Mouse (Mus musculus) midbrain, embryonic 12.5 days (tissue): ENCODE data around the gene Trappc1. TPM values are rescaled to one million over a fixed set of nuclear protein-coding genes. Genes with fewer than 3 reads are reported as not detected.
A peak's percentile ranks its signal among the peaks of the same experiment; 100 is the strongest.

Experiments
- ATAC-seq: fragments of 200-750 bp; cut with Nextera tagmentation; 2 replicates; pipeline ENCODE4 v1.8.0; 2017; ENCODE audit warnings: low read depth, moderate TSS enrichment, moderate library complexity; ENCODE audit not compliant: low FRiP score
- H3K27ac ChIP-seq: fragments of 300-500 bp; sonication (generic); replicated peaks from 2 replicates; pipeline ENCODE4 v1.5.1; 2016; ENCODE audit warnings: mild to moderate bottlenecking
- H3K27me3 ChIP-seq: fragments of 300-500 bp; sonication (generic); 2 replicates; pipeline ENCODE4 v1.6.1; 2016; ENCODE audit warnings: mild to moderate bottlenecking
- H3K36me3 ChIP-seq: fragments of 300-500 bp; sonication (generic); 2 replicates; pipeline ENCODE4 v1.6.1; 2016
- H3K4me1 ChIP-seq: fragments of 300-500 bp; sonication (generic); 2 replicates; pipeline ENCODE4 v1.6.1; 2016
- H3K4me2 ChIP-seq: fragments of 300-500 bp; sonication (generic); replicated peaks from 2 replicates; pipeline ENCODE4 v1.6.1; 2016; ENCODE audit warnings: mild to moderate bottlenecking, moderate library complexity
- H3K4me3 ChIP-seq: fragments of 300-500 bp; sonication (generic); 2 replicates; pipeline ENCODE4 v1.5.1; 2016; ENCODE audit warnings: mild to moderate bottlenecking
- H3K9ac ChIP-seq: fragments of 300-500 bp; sonication (generic); replicated peaks from 2 replicates; pipeline ENCODE4 v1.6.1; 2016; ENCODE audit warnings: mild to moderate bottlenecking, moderate library complexity
- H3K9me3 ChIP-seq: fragments of 300-500 bp; sonication (generic); 2 replicates; pipeline ENCODE4 v1.6.1; 2016; ENCODE audit warnings: mild to moderate bottlenecking
- WGBS: fragments of 180-500 bp; shearing (Covaris S2); methylation state at CpG from one replicate; pipeline ENCODE4 v1.1.7; 2016; 5-methylcytosine and 5-hydroxymethylcytosine counted together
- polyA plus RNA-seq: library from polyadenylated mRNA; unstranded; fragments of >200 nt; fragmentation: Nextera tagmentation; extraction: Ambion mirVana; gene quantifications from 2 replicates; pipeline ENCODE4 v1.2.1, GENCODE M21; 2016

Trappc1 gene
- polyA plus RNA-seq: 186 and 187 TPM in 2 replicates

DNA sequence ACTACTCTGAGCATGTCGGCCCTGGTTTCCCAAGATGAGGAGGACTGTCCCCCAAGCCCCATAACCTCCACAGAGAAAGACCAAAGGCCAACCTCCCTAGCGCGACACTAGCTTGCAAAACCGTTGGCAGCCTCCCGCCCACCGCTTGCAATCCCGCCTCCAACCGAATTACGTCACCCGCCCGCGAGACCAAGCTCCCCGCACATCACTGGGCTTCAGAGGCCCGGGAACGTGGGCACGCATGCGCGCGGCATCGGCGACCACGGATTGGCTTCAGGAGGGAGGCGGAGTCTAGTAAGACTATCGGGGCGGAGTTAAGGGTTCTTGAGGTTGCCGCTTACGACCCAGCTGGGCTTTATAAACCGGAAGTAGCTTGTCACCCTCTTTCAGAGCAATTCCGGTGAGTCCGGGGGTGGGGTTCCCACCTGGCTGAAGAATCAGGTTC, at the start of gene Trappc1, which contains the start of gene Cntrob:
Gene Trappc1 (plus strand): TSS at position 314 of the 445 bp plus-strand sequence.
Gene Cntrob (minus strand): TSS at position 109 of the 445 bp plus-strand sequence.
- Histone ChIP-seq H3K27ac (peak within 1 kb of the TSS; percentile 92), H3K4me1 (peaks cover 38% of the 10 kb centered on the region), H3K4me2 (peak within 1 kb of the TSS; percentile 86), H3K36me3 (peaks cover 19% of the 10 kb centered on the region), H3K9ac (peak within 1 kb of the TSS; percentile 90), H3K4me3 (peak within 1 kb of the TSS; percentile 65), H3K27me3 (peaks cover 24% of the 10 kb centered on the region), H3K9me3 (no peaks in the 10 kb centered on the region)
- under 1% methylated on average over 30 of the region's 30 CpGs for WGBS
- peak; percentile 90 for ATAC-seq

DNA sequence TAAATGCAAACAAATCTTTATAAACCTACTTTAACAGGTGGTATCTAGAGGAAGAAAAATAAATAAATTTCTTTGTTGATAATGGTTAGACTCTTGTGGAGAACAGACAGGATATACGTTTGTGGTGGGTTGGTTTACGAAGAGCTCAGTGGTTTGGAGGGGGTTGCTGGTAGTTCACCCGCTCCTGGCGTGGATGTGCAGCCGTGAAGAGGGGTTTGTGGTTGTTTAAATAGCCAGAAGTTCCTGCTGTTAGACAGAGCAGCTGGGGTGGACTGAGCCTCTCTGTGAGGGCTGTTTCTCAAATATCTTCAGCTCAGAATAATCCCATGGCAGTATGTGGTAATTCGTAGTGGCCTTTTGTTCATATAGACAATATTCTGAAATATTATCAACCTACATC, 48.1 kb upstream of the Trappc1 start:
- Histone ChIP-seq H3K9me3 (no peaks in the 10 kb centered on the region), H3K4me1 (peaks cover 8% of the 10 kb centered on the region; the same call in 1 of the 2 replicates), H3K9ac (no peak overlapping the region), H3K36me3 (no peaks in the 10 kb centered on the region), H3K27me3 (no peaks in the 10 kb centered on the region), H3K27ac (no peak overlapping the region), H3K4me2 (no peak overlapping the region), H3K4me3 (no peak overlapping the region)
- no peak for ATAC-seq
- 81% methylated on average over 6 of the region's 6 CpGs for WGBS

DNA sequence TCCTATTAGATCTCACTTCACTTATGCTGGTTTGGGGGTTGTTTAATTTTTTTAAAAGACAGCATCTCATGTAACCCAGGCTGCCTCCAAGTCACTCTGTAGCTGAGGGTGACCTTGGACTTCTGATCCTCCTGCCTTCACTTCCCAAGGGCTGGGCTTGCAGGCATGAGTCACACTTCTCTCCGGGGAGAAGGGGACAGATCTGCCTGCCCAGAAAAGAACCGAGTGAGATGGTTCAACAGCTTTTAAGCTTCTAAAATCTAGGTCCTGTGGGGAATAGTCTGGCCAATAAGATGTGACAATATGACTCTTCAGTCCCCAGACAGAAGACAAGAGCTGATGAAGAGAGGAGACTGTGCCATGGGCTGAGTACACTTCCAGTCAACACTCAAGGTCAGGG, 47.7 kb upstream of the Trappc1 start:
- no peaks in the 10 kb centered on the region for H3K27me3 ChIP-seq
- no peaks in the 10 kb centered on the region for H3K9me3 ChIP-seq
- H3K9ac ChIP-seq: no peak overlapping the region
- H3K36me3 ChIP-seq: no peaks in the 10 kb centered on the region
- ATAC-seq: no peak
- no peak overlapping the region for H3K4me3 ChIP-seq
- peaks cover 8% of the 10 kb centered on the region; the same call in 1 of the 2 replicates for H3K4me1 ChIP-seq
- 64% methylated on average over 2 of the region's 2 CpGs for WGBS
- no peak overlapping the region for H3K27ac ChIP-seq
- H3K4me2 ChIP-seq: no peak overlapping the region

DNA sequence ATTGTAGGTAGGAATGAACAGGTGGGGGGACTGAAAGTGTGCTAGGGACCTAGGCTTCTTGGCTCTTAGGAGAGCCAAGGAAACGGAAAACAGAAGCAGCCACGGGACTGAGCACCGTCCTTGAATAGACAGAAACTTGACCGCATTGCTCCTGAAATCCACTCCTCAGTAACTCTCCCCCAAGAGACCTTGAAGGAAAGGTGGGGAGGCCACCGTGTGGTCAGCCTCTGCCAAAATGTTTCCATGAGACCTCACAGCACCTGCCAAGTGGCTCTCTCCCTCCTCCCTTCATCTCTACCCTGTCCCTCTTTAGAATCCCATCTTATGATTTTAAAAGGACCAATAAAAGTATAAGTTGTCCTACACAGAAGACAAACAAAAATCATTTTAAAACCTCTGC, 46.5 kb upstream of the Trappc1 start:
- 64% methylated on average over 5 of the region's 5 CpGs for WGBS
- no peak overlapping the region for H3K4me2 ChIP-seq
- no peak overlapping the region for H3K4me3 ChIP-seq
- no peak for ATAC-seq
- H3K4me1 ChIP-seq: no peaks in the 10 kb centered on the region
- H3K9ac ChIP-seq: no peak overlapping the region
- no peaks in the 10 kb centered on the region for H3K36me3 ChIP-seq
- H3K27ac ChIP-seq: no peak overlapping the region
- no peaks in the 10 kb centered on the region for H3K27me3 ChIP-seq
- no peaks in the 10 kb centered on the region for H3K9me3 ChIP-seq

DNA sequence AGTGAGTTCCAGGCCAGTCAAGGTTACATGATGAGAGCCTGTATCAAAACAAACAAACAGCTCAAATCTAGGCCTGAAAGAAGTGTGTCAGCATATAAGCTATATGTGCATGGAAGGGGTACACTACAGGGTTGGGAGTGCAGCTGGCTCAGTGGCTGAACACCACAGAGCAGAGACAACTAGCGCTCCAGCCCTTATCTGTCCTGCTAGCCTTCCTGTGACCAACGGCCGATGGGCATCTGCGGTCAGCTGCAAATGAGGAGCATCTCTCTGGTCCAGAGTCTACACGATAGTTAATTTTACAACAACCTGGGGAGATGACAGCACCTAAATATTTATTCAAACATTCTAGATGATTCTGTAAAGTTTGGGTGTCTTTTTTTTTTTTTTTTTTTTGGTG, 32.7 kb upstream of the Trappc1 start:
- H3K4me2 ChIP-seq: no peak overlapping the region
- no peaks in the 10 kb centered on the region for H3K9me3 ChIP-seq
- H3K4me1 ChIP-seq: no peaks in the 10 kb centered on the region
- no peak for ATAC-seq
- H3K9ac ChIP-seq: no peak overlapping the region
- 97% methylated on average over 5 of the region's 5 CpGs for WGBS
- no peaks in the 10 kb centered on the region for H3K27me3 ChIP-seq
- no peak overlapping the region for H3K4me3 ChIP-seq
- no peaks in the 10 kb centered on the region for H3K36me3 ChIP-seq
- no peak overlapping the region for H3K27ac ChIP-seq

DNA sequence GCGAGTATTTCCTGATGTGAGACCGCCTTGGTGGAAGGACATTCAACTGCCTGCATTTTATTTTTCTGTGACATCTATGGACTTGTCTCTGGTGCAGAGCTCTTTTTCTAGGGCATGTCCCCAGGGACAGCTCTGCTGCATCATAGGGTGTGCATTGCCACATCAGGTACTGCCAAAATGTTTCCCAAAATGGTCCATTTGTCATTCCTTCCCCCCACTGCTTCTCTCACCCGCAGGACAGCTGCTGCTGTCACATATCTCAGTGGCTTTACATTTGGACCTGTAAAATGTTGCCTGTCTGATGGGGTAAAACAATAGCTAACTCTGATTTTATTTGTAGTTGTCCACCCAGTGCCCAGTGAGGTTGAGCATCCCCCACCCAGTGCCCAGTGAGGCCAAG, 28.5 kb upstream of the Trappc1 start:
- 92% methylated on average over 3 of the region's 3 CpGs for WGBS
- Histone ChIP-seq H3K9me3 (no peaks in the 10 kb centered on the region), H3K27me3 (no peaks in the 10 kb centered on the region), H3K36me3 (peaks cover 30% of the 10 kb centered on the region), H3K4me3 (no peak overlapping the region), H3K4me2 (no peak overlapping the region), H3K4me1 (no peaks in the 10 kb centered on the region), H3K27ac (no peak overlapping the region), H3K9ac (no peak overlapping the region)
- no peak for ATAC-seq

DNA sequence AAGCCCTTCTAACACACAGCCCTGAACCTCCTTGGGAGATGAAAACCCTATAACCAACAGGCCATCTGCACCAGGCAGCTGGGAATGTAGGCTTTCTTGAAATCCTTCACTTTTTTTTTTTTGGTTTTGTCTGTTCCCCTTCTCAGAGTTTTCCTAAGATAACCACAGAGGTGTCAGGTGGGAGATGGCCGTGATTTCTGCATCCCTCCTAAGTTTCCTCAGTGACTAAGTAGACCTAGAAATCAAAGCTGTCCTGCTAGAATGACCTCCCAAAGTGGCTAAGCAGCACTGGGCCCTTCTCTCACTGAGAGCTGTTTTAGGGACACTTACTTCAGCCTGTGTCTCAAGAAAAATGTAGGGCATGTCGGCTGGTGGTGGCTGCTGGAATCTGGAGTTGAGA, 26.0 kb upstream of the Trappc1 start:
- no peak overlapping the region for H3K4me2 ChIP-seq
- peaks cover 52% of the 10 kb centered on the region for H3K36me3 ChIP-seq
- no peaks in the 10 kb centered on the region for H3K4me1 ChIP-seq
- no peak overlapping the region for H3K4me3 ChIP-seq
- H3K9me3 ChIP-seq: no peaks in the 10 kb centered on the region
- no peak for ATAC-seq
- H3K9ac ChIP-seq: no peak overlapping the region
- H3K27ac ChIP-seq: no peak overlapping the region
- no peaks in the 10 kb centered on the region for H3K27me3 ChIP-seq
- 84% methylated on average over 2 of the region's 2 CpGs for WGBS

DNA sequence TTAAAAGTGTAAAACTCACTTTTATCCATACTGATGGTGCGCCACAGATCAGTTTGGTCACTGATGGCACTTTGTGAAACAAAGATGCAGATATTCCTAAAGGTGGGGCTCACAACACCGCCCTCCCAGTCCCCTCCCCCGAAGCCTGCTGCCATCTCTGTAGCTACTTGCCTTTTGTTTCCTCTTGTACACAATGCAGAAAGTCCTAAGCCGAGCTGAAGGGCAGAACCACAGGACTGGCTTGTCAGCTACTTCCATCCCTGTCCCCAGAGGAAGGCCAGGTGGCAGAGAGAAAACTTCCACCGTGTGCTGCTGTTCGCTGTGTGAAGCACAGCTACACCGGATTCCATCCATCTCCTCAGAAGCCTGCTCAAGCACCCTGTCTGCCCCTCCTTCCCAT, 25.5 kb upstream of the Trappc1 start:
- ATAC-seq: no peak
- Histone ChIP-seq H3K9ac (no peak overlapping the region), H3K9me3 (no peaks in the 10 kb centered on the region), H3K4me2 (no peak overlapping the region), H3K27ac (no peak overlapping the region), H3K4me1 (no peaks in the 10 kb centered on the region), H3K36me3 (peaks cover 56% of the 10 kb centered on the region), H3K4me3 (no peak overlapping the region), H3K27me3 (no peaks in the 10 kb centered on the region)
- WGBS: 61% methylated on average over 7 of the region's 7 CpGs

DNA sequence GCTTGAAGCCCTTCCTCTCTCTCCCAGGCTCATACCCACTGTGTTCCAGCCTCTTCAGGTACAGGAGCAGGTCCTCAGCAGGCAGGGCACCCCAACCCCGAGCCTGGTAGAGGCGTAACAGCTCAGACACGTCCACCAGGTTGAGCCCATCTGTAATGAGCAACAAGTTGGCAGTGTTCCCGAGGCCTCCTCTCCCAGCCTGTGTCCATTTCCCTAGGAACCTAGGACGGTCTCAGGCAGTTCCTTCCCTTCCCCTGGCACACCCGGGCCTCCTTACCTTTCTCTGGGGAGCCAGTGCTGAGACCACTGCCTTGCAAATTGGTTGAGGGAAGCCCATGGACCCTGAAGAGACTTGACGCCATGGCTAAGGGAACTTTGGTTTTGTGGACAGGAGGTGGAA, 21.0 kb upstream of the Trappc1 start:
- peaks cover 93% of the 10 kb centered on the region for H3K36me3 ChIP-seq
- 88% methylated on average over 7 of the region's 7 CpGs for WGBS
- no peak for ATAC-seq

DNA sequence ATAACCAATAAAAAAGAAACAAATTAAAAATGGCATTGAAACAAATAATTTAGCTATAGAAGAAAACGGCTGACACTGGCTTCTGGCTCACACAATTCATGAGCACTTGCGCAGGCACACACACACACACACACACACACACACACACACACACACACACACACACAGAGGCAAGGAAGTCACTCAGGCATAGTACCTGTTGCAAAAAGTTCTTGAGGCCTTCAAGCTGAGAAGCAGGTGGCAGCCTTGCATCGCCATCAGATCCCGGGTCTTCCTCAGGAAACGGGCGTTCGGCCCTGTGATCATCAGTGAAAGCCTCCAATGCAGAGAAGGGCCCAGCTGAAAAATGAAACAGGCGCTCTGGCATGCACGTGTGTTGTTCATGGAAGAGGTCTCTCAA, 18.5 kb upstream of the Trappc1 start:
- no peak overlapping the region for H3K9ac ChIP-seq
- no peak overlapping the region for H3K4me3 ChIP-seq
- WGBS: 94% methylated on average over 8 of the region's 9 CpGs
- no peak for ATAC-seq
- peaks cover 92% of the 10 kb centered on the region for H3K36me3 ChIP-seq
- H3K4me1 ChIP-seq: no peaks in the 10 kb centered on the region
- H3K9me3 ChIP-seq: no peaks in the 10 kb centered on the region
- H3K27me3 ChIP-seq: no peaks in the 10 kb centered on the region
- no peak overlapping the region for H3K4me2 ChIP-seq
- no peak overlapping the region for H3K27ac ChIP-seq

More for the DNA sequence above, 21.0 kb upstream of the Trappc1 start:
- H3K27me3 ChIP-seq: no peaks in the 10 kb centered on the region
- H3K27ac ChIP-seq: no peak overlapping the region
- H3K4me1 ChIP-seq: no peaks in the 10 kb centered on the region
- H3K9ac ChIP-seq: no peak overlapping the region
- no peak overlapping the region for H3K4me2 ChIP-seq
- H3K4me3 ChIP-seq: no peak overlapping the region
- H3K9me3 ChIP-seq: no peaks in the 10 kb centered on the region

DNA sequence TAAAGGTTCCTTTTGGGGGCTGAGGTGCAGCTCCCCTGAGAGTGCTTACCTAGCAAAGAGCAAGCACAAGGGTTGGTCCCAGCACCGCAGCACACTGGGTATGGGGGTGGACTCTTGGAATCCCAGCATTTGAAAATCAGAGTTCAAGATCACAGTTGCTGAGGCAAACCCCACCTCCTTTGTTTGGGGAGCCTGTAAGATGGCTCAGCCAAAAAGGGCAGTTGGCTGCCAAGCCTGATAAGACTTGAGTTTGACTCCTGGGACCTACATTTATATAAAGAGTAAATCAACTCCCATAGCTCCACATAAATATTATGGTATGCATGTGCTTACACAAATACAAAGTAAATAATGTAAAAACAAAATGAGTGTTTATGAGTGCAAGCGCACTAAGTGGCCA, 17.7 kb upstream of the Trappc1 start:
- WGBS: 97% methylated on average over 2 of the region's 2 CpGs

DNA sequence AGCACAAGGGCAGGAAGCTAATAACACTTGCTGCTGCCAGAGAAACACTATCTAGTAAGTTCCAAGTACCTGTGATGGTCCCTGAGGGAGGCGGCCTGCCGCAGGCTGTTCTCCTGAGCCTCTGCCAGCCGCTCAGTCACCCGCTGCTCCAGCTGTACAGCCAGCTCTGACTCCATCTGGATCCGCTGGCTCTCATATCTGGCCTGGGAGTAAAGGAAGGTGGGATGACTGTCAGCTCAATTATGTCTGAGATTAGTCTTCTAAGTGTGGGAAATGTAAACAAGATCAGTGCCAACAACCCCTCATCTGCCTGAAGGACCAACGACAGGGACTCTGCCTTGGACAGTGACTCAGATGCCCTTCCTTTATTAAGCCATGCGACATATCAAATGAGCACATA, 12.5 kb upstream of the Trappc1 start:
- no peaks in the 10 kb centered on the region for H3K4me1 ChIP-seq
- H3K9me3 ChIP-seq: no peaks in the 10 kb centered on the region
- H3K9ac ChIP-seq: no peak overlapping the region
- no peaks in the 10 kb centered on the region for H3K27me3 ChIP-seq
- no peak for ATAC-seq
- H3K27ac ChIP-seq: no peak overlapping the region
- H3K4me3 ChIP-seq: no peak overlapping the region
- 82% methylated on average over 7 of the region's 7 CpGs for WGBS
- H3K36me3 ChIP-seq: peaks cover 90% of the 10 kb centered on the region
- H3K4me2 ChIP-seq: no peak overlapping the region

More for the DNA sequence above, 17.7 kb upstream of the Trappc1 start:
- Histone ChIP-seq H3K36me3 (peaks cover 92% of the 10 kb centered on the region), H3K4me1 (no peaks in the 10 kb centered on the region), H3K4me3 (no peak overlapping the region), H3K9me3 (no peaks in the 10 kb centered on the region), H3K4me2 (no peak overlapping the region), H3K9ac (no peak overlapping the region), H3K27ac (no peak overlapping the region), H3K27me3 (no peaks in the 10 kb centered on the region)
- ATAC-seq: no peak

DNA sequence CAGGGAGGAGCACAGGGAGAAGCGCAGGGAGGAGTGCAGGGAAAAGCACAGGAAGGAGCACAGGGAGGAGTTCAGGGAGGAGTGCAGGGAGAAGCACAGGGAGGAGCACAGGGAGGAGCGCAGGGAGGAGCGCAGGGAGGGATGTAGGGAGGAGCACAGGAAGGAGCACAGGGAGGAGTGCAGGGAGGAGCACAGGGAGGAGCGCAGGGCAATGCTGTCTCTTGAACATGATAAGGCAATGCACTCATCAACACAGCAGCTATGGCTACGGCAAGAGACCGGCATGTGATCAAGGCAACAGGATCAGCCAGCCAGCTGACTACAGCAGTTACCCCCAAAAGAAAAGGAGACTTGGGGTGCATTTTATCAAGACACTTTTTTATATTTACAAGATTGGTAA, 7.4 kb upstream of the Trappc1 start:
- ATAC-seq: no peak
- no peak overlapping the region for H3K4me3 ChIP-seq
- H3K9ac ChIP-seq: no peak overlapping the region
- H3K4me1 ChIP-seq: no peaks in the 10 kb centered on the region
- no peak overlapping the region for H3K4me2 ChIP-seq
- H3K27me3 ChIP-seq: no peaks in the 10 kb centered on the region
- H3K27ac ChIP-seq: no peak overlapping the region
- H3K36me3 ChIP-seq: peaks cover 77% of the 10 kb centered on the region
- WGBS: over 99% methylated on average over 6 of the region's 6 CpGs
- no peaks in the 10 kb centered on the region for H3K9me3 ChIP-seq
